Mouse (Mus musculus) olfactory bulb, adult 2 months (tissue): ENCODE results near the gene Nudt3.

ENCODE experiments used
- CTCF ChIP-seq: fragments of 200-500 bp; IDR thresholded peaks from 2 replicates; pipeline ENCODE4 v1.5.1; 2012; ENCODE audit warnings: low read depth, mild to moderate bottlenecking, low read length, moderate library complexity; ENCODE audit not compliant: insufficient read depth
- POLR2A ChIP-seq: fragments of 200-500 bp; IDR thresholded peaks from 2 replicates; pipeline ENCODE4 v1.6.1; 2012; ENCODE audit warnings: mild to moderate bottlenecking, low read depth, low read length, moderate library complexity; ENCODE audit not compliant: insufficient read depth

GRCm38 (mm10) chr17:27600869-27601268, 22.4 kb downstream of the Nudt3 start:
- TF ChIP-seq CTCF, result no peak
- no peak for TF ChIP-seq POLR2A
